Mouse (Mus musculus) thymus, adult 2 months (tissue): ENCODE measurements around the gene Ephb2.

ENCODE experiments used
- CTCF ChIP-seq: fragments of 200-500 bp; IDR thresholded peaks from 2 replicates; pipeline ENCODE4 v1.5.1; 2012; ENCODE audit warnings: mild to moderate bottlenecking, control low read depth, low read length, moderate library complexity, borderline replicate concordance; ENCODE audit not compliant: control insufficient read depth, poor library complexity, insufficient read depth; ENCODE audit errors: extremely low read depth
- POLR2A ChIP-seq: fragments of 200-500 bp; IDR thresholded peaks from 2 replicates; pipeline ENCODE4 v1.6.1; 2012; ENCODE audit warnings: mild to moderate bottlenecking, low read length, control low read depth, moderate library complexity; ENCODE audit not compliant: control insufficient read depth, poor library complexity, insufficient read depth; ENCODE audit errors: extremely low read depth

- TF ChIP-seq CTCF (peak; percentile 68; the same call in 1 of the 2 replicates), POLR2A (no peak)
These were observed 24.2 kb upstream of the Ephb2 start for GRCm38 (mm10) chr4:136860022-136860421.
